Mouse (Mus musculus) B cell, adult 67 days (primary cell): ENCODE results near the gene Met. TPM values are rescaled to one million over a fixed set of nuclear protein-coding genes. Genes with fewer than 3 reads are reported as not detected.

Experiments used
- total RNA-seq, 2 experiments: library from RNA; stranded (reverse); gene quantifications; 4 replicates each; pipeline ENCODE4 v1.2.4; 2023

Gene Met
- total RNA-seq = not detected

GRCm38 (mm10) chr6:17463434-17464280 is at the start of gene Met:
TSS of gene Met (plus strand) at chr6:17463800.

Other genes starting within 250 kb of the Met start
- gene Cav2, start 182.6 kb upstream of the Met start, total RNA-seq = 1 to 10 TPM; 1.0 to 1.8 TPM
- gene Cav1, start 157.5 kb upstream of the Met start, total RNA-seq = not detected
- gene Capza2, start 172.4 kb downstream of the Met start, total RNA-seq = 100 to 1,000 TPM; 157 to 172 TPM
- gene St7, start 229.1 kb downstream of the Met start, total RNA-seq = 1 to 10 TPM; 6.6 to 8.4 TPM